Mouse (Mus musculus): Measurements from ENCODE around the gene Csf2rb. TPM values are rescaled to one million over a fixed set of nuclear protein-coding genes. Genes with fewer than 3 reads are reported as not detected.

Gene Csf2rb
- polyA plus RNA-seq, 1 experiment = 14.2 TPM

GRCm38 (mm10) chr15:78372796-78373195 lies 47.2 kb downstream of the Csf2rb start:
- no peak for TF ChIP-seq GATA1 (IDR thresholded peaks at IDR 0.05; ENCODE audit: low read length)

GRCm38 (mm10) chr15:78374204-78374603 lies 48.7 kb downstream of the Csf2rb start:
- TF ChIP-seq GATA1 (IDR thresholded peaks at IDR 0.05; ENCODE audit: low read length) = no peak

- no peak for TF ChIP-seq GATA1 (IDR thresholded peaks at IDR 0.05; ENCODE audit: low read length)
Observed at GRCm38 (mm10) chr15:78377859-78378258, 52.3 kb downstream of the Csf2rb start.

- no peak for TF ChIP-seq GATA1 (IDR thresholded peaks at IDR 0.05; ENCODE audit: low read length)
Observed at GRCm38 (mm10) chr15:78378556-78378955, 53.0 kb downstream of the Csf2rb start.

- no peak for TF ChIP-seq GATA1 (IDR thresholded peaks at IDR 0.05; ENCODE audit: low read length)
Observed at GRCm38 (mm10) chr15:78380208-78380607, 54.7 kb downstream of the Csf2rb start.

GRCm38 (mm10) chr15:78380741-78381140 lies 55.2 kb downstream of the Csf2rb start:
- TF ChIP-seq GATA1 (IDR thresholded peaks at IDR 0.05; ENCODE audit: low read length) = no peak

- no peak for TF ChIP-seq GATA1 (IDR thresholded peaks at IDR 0.05; ENCODE audit: low read length)
Observed at GRCm38 (mm10) chr15:78382115-78382514, 56.6 kb downstream of the Csf2rb start.

DNA sequence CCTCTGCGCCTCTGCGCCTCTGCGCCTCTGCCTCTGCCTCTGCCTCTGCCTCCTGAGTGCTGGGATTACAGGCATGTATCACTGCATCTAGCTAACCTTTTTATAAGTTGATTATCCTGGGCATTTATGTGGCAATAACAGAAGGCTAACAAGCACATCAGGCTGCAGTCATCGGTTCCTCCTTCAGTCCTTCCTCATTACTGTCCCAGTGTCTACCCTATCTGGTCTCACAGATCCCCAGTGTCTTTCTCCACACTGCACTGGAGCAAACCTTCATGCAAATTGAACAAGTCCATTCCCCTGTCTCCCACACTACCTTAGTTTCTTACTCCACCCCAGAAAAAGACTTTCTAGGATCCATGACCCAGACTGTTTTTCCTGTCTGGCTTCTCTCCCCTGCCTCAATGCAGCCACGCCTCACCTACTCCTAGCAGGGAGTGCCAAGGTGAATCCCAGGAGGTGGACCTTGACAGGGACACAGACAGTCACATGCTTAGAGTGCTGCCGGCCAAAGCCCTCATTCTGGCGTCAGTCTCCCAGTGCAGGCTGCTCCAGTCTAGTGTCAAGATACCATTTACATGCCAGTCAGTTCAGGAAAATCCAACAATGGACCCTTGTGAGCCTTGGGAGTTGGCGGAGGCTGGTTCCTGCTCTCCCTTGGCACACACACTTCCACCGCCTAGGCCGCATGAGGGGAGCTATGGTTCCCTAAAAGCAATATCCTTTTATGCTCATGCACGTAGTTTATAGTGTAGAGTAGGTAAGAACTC lies 58.1 kb downstream of the Csf2rb start:
- TF ChIP-seq GATA1 (IDR thresholded peaks at IDR 0.05; ENCODE audit: low read length) = no peak

- TF ChIP-seq GATA1 (IDR thresholded peaks at IDR 0.05; ENCODE audit: low read length) = no peak
Observed at GRCm38 (mm10) chr15:78384220-78385116, 58.9 kb downstream of the Csf2rb start.

- no peak for TF ChIP-seq GATA1 (IDR thresholded peaks at IDR 0.05; ENCODE audit: low read length)
Observed at GRCm38 (mm10) chr15:78385564-78385963, 60.0 kb downstream of the Csf2rb start.

DNA sequence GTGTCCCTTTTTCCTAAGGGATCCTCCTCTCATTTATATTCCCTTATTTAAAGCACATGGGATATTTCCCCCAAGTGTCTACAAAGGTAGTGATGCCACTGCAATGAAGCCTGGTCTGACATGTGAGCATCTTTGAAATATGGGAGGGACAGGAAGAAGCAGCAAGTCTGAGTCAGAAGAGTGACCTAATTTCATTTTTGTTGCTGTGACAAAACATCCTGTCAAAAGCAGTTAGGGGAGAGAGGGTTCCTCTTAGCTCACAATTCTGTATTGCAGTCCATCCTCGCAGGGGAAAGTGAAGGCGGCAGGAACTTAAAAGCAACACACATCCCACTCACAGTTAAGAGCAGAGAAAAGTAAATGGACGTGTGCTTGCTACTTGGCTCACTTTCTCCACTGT lies 65.3 kb downstream of the Csf2rb start:
- TF ChIP-seq GATA1 (IDR thresholded peaks at IDR 0.05; ENCODE audit: low read length) = no peak

GRCm38 (mm10) chr15:78395478-78395962 lies 70.0 kb downstream of the Csf2rb start, which contains the start of gene Tex33:
Gene Tex33 (minus strand): TSS chr15:78395912.
- TF ChIP-seq GATA1 (IDR thresholded peaks at IDR 0.05; ENCODE audit: low read length) = no peak

- no peak for TF ChIP-seq GATA1 (IDR thresholded peaks at IDR 0.05; ENCODE audit: low read length)
Observed at GRCm38 (mm10) chr15:78401345-78401744, 75.8 kb downstream of the Csf2rb start.

GRCm38 (mm10) chr15:78401921-78402320 lies 76.4 kb downstream of the Csf2rb start:
- no peak for TF ChIP-seq GATA1 (IDR thresholded peaks at IDR 0.05; ENCODE audit: low read length)

GRCm38 (mm10) chr15:78402423-78402822 lies 76.9 kb downstream of the Csf2rb start:
- TF ChIP-seq GATA1 (IDR thresholded peaks at IDR 0.05; ENCODE audit: low read length) = no peak

DNA sequence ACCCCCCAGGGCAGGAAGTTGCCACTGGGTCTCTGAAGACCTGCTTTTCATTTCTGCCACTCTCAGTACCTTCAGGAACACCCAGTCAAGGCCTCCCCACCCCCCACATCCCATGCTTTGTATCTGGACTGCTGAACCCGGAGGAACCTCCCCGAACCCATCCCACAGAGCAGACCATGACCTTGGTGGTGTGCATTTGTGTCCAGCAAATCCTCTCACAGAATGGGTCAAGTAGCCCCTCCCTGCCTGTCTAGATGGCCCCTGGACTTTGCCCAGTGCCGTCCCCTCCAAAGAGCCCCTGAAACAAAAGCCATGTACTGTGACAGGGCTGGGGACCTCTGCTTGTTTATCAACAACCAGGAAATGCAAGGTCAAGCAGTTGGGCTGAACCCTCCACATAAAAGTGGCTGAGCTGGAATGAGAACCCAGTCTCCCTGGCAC lies 77.8 kb downstream of the Csf2rb start:
- TF ChIP-seq GATA1 (IDR thresholded peaks at IDR 0.05; ENCODE audit: low read length) = no peak

Other genes with a start within 250 kb of the Csf2rb start
- not detected in 2 replicates for gene Cacng2, start 205.7 kb upstream of the Csf2rb start, polyA plus RNA-seq (2012)
- 126 and 153 TPM in 2 replicates for gene Ift27, start 151.6 kb upstream of the Csf2rb start, polyA plus RNA-seq (2012)
- not detected in 2 replicates for gene Pvalb, start 119.4 kb upstream of the Csf2rb start, polyA plus RNA-seq (2012)
- gene Ncf4, start 81.0 kb upstream of the Csf2rb start, polyA plus RNA-seq (2012) = 0.10 and 1.4 TPM in 2 replicates
- 1.8 and 2.3 TPM in 2 replicates for gene Csf2rb2, start 20.0 kb upstream of the Csf2rb start, polyA plus RNA-seq (2012)
- gene Tex33, start 70.2 kb downstream of the Csf2rb start, polyA plus RNA-seq (2012) = not detected in 2 replicates
- 4.8 and 4.9 TPM in 2 replicates for gene Tst, start 80.2 kb downstream of the Csf2rb start, polyA plus RNA-seq (2012)
- 123 and 135 TPM in 2 replicates for gene Mpst, start 80.7 kb downstream of the Csf2rb start, polyA plus RNA-seq (2012)
- gene Kctd17, start 102.8 kb downstream of the Csf2rb start, polyA plus RNA-seq (2012) = not detected in 2 replicates
- gene Tmprss6, start 142.9 kb downstream of the Csf2rb start, polyA plus RNA-seq (2012) = not detected in 2 replicates
- gene Il2rb, start 169.5 kb downstream of the Csf2rb start, polyA plus RNA-seq (2012) = not detected in 2 replicates
- gene C1qtnf6, start 205.7 kb downstream of the Csf2rb start, polyA plus RNA-seq (2012) = 0.03 and 0.04 TPM in 2 replicates
- gene Sstr3, start 218.9 kb downstream of the Csf2rb start, polyA plus RNA-seq (2012) = not detected in 2 replicates
- gene Rac2, start 247.0 kb downstream of the Csf2rb start, polyA plus RNA-seq (2012) = 435 and 659 TPM in 2 replicates

Measured in G1E-ER4 (cell line).